Mouse (Mus musculus): ENCODE results near the gene Trrap.

The Trrap gene

DNA sequence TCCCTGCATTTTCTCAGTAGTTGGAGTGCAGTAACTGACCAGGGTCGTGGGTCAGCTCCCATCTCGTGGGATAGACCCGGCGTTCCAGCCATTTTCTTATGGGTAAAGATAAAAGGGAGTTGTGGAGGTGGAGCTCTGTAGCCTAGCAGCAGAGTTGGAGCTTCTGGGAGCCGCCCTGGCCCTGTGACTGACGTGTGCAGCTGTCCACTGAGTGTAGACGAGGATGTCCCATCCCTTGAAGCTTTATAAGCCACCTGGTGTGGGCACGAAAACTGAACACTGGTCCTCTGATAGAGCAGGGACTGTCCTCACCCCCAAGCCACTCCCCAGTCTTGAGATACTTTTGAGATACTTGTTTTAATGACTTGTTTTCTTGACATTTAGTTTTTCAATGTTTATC is 13.1 kb downstream of the Trrap start:
- no peak for DNase-seq (ENCODE audit: low spot score in 2 of 2)

DNA sequence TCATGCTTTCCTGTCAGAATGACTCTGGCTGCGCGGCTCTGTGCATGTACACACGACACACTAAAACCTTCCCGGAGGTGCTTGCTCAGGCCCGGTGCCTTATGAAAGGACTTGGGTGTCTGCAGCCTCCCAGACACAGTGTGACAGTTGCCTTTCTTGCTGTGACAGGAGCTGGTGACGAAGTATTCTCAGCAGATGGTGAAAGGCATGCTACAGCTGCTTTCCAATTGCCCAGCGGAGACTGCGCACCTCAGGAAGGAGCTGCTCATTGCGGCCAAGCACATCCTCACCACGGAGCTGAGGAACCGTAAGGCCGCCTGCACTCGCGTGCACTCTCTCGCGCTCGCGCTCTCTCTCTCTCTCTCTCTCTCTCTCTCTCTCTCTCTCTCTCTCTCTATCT is 18.9 kb downstream of the Trrap start:
- no peak for DNase-seq (ENCODE audit: low spot score in 2 of 2)

DNA sequence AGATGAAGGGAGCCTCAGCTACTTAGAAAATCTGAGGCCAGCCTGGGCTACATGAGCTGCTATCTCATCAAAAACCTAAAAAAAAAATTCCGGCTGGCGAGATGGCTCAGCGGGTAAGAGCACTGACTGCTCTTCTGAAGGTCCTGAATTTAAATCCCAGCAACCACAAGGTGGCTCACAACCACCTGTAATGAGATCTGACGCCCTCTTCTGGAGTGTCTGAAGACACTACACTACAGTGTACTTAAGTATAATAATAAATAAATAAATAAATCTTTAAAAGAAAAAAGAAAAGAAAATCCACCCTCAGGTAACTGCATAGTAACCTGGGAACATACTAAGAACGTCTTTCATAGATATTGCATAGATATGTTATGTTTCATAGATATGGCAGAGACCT is 25.8 kb downstream of the Trrap start:
- DNase-seq (ENCODE audit: low spot score in 2 of 2) = no peak

DNA sequence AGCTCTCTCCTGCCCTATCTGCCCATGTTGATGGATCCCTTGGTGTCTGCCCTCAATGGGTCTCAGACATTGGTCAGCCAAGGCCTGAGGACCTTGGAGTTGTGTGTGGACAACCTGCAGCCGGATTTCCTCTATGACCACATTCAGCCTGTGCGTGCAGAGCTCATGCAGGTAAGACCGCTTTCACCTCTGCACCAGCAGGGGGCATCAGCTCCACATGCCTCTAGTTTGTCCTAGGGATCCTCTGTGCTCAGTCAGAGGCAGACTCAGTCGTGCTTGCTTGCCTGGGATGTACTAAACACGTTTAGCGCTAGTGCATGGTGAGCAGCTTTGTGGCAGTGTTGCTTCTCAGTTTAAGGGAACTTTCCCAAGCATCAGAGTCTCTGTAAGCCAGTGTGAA is 27.2 kb downstream of the Trrap start:
- peak; percentile 36 to 40 for DNase-seq (ENCODE audit: low spot score in 2 of 2)

DNA sequence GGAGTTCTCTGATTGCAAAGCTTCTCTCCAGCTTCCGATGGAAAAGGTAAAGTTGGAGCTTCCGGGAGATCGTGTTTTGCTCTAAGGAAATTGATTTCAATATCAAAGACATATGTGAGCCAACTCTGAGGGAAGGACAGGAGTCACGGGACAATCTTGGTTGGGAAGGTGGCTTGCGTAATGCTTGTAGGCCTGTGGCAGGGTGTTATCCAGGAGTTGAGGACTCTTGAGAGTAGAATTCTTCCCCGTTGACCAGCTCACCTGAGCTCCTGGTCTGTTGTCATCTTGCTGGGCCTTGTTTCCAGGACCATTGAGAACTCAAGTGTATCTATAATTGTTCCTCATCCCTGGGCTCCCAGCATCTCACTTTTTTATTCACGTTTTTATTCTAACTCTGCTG is 29.6 kb downstream of the Trrap start:
- DNase-seq (ENCODE audit: low spot score in 2 of 2) = no peak

DNA sequence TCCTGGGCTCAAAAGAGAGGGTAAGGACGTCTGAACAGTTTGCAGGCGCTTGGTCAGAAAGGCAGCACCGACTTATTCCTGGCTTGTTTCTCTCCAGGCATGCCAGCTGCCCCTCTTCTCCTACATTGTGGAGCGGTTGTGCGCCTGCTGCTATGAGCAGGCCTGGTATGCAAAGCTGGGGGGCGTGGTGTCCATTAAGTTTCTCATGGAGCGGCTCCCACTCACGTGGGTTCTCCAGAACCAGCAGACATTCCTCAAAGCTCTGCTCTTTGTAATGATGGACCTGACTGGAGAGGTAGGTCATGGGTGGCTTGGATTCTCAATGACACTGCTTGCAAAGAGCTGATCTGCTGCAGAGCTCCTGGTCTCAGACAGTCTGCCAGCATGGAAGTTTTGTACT is 35.5 kb downstream of the Trrap start:
- DNase-seq (ENCODE audit: low spot score in 2 of 2) = no peak

DNA sequence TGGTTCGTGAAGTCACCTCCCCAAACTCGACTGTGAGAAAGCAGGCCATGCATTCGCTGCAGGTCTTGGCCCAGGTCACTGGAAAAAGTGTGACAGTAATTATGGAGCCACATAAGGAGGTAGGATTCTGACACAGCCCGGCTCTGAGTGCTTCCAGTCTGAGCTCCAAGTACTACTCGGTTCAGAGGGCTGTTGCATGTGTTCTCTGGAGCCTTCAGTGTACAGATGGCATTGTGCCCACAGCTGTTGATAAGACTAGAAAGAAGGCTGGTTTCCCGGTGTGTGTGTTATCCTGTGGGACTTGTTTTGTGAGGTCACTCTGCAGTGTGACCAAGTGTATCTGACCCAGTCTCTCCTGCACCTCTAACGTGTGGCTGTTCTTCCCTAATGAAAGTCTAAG is 36.6 kb downstream of the Trrap start:
- DNase-seq (ENCODE audit: low spot score in 2 of 2) = no peak

DNA sequence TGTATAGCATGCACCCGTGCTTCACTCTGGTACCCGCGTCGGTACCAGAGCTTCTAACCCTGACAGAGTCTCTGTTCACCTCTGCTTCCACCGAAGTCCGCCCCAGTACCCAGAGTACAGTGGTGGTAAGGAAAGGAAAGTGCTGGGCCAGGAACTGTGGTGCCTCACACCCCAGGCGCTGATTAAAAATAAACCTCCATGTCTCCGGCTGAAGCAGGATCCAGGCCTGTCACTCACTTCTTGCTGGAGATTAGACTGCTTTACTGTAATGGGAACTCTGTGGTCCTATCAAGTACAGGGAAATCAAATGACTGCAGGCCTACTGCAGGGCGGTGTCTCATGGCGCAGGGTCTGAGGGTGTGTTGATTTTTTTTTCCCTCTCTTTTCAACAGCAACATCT is 39.4 kb downstream of the Trrap start:
- no peak for DNase-seq (ENCODE audit: low spot score in 2 of 2)

DNA sequence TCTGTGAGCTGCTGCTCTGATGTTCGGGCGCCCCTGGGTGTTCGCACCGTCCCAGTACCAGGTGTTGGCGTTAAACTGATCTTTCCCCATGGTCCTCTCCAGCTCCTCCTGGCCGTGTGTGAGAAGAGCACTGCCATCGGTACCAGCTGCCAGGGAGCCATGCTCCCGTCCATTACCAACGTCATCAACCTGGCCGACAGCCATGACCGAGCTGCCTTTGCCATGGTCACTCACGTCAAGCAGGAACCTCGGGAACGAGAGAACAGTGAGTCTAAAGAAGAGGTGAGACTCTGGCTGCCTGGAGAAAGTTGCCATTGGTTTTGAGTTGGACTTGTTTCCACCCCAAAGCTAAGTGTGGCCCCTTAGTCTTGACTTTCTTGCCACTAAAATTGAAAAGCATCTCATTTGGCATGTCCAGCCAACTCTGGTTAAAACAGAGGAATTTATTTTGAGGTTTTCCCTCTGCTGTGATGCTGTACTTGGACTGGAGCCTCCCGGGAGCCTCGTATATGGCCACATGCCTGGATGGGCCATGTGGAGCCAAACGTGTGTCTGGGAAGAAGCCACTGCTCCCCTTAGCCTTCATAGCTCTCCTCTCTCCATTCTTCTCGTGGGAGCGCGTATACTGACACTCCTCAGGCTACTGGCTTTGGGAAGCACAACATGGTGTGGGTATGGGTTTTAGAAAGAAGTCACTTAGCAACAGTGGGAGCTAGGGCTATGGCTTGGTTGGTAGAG is 61.0 kb downstream of the Trrap start:
- peak; percentile 61 to 62 for DNase-seq (ENCODE audit: low spot score in 2 of 2)

DNA sequence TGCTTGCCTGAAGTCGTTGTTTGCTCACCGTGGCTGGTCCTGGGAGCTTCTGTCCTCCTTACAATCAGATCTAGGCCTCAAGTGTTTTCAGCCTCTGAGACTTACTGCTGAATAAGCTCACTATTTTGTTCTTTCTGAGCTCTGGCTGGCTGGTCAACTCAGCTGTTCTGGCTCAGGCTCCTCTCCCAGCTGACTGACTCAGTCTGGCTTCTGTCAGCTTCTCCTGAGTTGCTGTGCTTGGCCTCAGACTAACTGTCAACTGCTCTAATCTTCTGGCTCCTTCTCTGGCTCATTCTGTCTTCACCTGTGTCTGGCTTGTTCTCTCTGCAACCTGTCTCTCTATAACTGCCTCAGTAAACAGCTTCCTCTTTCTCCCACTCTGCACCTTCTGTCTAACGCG is 62.1 kb downstream of the Trrap start:
- DNase-seq (ENCODE audit: low spot score in 2 of 2) = no peak

DNA sequence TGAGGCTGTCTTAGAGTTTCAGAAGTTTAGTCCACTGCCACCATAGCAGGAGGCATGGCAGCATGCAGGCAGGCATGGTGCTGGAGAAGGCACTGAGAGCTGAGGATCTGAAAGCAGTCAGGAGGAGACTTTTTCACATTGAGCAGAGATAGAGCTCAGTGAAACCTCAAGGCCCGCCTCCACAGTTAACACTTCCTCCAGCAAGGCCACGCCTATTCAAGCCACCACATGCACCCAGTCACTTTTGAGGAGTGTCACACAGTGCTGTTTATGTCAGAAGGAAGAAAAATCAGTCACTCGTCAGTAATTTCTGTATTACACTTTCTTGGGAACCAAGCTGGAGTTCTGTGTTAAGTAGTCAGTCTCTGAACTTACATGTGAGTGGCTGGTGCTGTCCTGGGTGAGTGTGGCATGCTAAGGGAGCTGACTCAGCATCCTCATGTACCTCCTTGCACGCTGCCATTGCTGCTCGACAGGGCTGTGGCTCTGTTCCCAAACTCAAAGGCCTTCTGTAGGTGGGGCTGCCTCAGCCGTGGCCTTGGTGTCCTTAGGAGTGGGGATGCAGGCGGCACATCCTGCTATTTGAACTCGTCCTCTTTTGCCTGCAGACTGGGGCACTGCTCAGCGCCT is 64.4 kb downstream of the Trrap start:
- DNase-seq (ENCODE audit: low spot score in 2 of 2) = no peak

DNA sequence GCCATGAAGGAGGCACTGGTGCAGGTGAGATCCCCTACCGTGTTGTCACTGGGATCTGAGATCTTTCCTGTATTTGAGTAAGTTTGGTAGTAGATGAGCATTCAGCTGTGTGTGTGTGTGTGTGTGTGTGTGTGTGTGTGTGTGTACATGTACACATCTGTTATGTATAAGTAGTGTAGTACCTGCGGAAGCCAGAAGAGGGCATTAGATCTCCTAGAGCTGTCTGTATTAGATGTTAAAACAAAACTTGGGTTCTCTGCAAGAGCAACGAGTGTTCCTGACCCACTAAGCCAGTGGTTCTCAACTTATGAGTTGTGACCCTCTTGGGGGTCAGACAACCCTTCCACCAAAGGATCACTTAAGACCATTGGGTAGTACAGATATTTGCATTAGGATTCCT is 68.6 kb downstream of the Trrap start:
- DNase-seq (ENCODE audit: low spot score in 2 of 2) = peak in 1 of 2 experiments; percentile 49

DNA sequence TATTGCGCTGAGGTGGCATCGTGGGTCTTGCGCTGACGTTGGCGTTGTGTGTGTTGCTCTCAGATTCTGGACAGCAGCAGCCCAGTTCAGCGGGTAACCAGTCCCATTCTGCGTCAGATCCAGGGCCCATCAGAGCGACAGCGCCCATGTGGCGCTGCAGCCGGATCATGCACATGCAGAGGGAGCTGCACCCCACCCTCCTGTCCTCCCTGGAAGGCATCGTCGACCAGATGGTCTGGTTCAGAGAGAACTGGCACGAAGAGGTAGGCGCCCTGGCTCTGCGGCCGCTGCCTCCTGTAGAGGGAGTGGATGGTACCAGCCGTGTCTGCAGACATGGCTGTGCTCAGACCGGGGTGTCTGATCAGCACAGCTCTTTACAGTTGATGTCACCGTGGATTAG is 77.8 kb downstream of the Trrap start:
- no peak for DNase-seq (ENCODE audit: low spot score in 2 of 2)

DNA sequence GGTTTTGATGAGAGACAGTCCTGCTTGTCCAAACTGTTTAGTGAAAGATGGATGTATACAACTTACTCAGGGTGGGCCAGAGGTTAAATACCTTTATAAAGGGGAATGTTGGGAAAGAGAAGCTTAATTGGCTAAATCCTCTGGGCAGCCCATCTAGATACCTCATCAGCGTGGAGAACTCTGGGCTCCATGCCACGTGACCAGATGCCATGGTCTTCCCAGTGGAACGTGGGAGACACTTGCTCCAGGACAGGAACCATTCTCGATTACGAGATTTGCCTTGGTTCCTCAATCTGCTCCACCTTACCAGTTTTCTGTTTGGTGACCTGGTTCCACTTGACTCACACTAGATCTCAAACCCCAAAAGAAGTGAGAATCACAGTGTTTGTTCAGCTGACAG is 81.2 kb downstream of the Trrap start:
- no peak for DNase-seq (ENCODE audit: low spot score in 2 of 2)

DNA sequence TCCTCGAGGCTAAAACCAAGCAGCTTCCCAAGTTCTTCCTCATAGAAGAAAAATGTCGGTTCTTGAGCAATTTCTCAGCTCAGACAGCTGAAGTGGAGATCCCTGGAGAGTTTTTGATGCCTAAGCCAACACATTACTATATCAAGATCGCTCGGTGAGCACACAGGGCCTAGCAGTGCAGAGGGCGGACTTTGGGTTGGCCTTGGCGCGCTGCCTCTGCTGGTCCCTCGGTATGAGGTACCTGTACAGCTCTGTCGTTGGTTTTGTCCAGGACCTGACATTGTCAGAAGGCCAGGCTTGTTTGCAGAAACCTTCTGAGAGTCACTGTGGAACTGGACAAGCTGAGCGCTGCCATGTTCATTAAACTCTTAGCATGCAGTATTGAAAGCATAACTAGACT is 82.4 kb downstream of the Trrap start:
- no peak for DNase-seq (ENCODE audit: low spot score in 2 of 2)

DNA sequence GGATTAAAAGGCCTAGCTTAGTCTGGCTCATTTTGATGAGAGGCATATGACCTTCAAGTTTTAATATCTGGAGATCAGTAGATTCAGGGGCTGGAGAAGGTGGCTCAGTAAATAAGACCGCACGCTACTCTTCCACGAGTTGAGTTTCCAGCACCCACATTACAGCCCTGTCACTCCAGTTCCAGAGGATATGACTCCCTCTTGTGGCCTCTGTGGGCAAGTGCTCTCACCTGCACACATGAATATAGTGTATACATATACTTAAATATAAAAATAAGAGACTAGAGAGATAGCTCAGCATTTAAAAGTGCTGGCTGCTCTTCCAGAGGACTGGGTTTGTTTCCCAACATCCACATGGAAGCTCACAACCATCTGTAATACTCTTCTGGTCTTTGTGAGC is 84.3 kb downstream of the Trrap start:
- DNase-seq (ENCODE audit: low spot score in 2 of 2) = no peak

DNA sequence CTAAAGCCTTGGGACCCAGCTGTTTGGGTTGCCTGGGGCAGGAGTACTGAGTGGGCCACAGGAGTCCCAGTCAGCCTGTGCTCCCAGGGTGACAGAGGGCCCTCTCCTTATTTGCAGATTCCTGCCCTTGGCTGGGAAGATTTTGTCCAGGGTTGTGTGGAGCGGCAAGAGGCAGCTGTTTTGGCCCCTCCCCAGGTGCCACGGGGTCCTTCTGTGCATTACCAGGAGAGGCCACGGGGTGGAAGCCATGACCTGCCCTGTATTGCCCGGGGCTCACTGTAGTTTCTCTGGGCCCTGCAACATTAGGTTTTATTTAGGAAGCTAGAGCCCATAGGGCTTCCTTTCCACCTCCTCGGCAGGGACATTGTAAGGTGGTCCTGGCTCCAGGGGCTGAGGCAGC is 86.4 kb downstream of the Trrap start:
- DNase-seq (ENCODE audit: low spot score in 2 of 2) = no peak

DNA sequence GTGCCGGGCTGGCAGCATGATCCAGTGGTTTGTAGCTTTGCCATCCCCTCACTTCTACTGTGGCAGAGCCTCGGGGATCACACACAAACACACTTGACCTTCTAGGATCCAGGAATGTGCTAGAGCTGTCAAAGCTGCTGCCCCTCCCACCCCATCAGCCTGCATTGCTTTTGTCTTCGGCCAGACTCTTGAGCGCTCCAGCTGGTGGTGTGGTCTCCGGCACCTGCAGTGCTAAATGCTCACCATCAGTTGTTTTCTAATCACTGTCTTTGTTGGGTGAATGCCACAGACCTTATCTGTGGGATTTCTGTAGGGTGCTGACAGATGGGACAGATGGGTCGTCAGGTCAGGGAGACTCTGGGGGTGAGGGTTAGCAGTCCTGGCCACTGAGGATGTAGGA is 88.4 kb downstream of the Trrap start:
- no peak for DNase-seq (ENCODE audit: low spot score in 2 of 2)

DNA sequence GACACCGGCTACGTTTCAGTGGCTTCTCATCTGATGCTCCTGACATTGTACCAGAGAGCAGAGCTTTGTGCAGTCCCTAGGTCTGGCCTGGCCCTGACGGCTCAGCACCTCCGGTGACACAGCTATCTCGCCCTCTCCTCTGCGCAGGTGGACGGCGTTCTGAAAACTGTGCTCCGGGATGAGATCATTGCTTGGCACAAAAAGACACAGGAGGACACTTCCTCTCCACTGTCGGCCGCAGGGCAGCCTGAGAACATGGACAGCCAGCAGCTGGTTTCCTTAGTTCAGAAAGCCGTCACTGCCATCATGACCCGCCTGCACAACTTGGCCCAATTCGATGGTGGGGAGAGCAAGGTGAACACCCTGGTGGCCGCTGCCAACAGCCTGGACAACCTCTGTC is 91.0 kb downstream of the Trrap start:
- DNase-seq (ENCODE audit: low spot score in 2 of 2) = no peak

DNA sequence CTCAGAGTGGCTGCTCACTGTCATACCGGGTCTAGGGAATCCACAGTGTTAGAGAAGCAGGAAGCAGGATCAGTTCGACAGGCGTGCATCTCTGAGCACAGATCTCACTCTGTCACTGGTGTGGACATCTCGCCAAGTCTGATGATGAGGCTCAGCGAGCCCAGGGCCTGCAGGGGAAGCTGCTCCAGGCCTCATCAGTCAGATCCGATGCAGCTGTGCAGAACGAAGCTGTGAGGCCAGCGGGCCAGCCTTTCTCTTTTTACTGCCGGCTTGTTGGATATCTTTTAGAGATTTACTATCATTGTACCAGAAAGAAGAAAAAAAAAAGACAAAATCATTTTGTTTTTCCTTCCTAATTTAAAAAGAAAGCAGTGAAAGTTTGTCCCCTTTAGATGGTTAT is 91.8 kb downstream of the Trrap start:
- no peak for DNase-seq (ENCODE audit: low spot score in 2 of 2)

DNA sequence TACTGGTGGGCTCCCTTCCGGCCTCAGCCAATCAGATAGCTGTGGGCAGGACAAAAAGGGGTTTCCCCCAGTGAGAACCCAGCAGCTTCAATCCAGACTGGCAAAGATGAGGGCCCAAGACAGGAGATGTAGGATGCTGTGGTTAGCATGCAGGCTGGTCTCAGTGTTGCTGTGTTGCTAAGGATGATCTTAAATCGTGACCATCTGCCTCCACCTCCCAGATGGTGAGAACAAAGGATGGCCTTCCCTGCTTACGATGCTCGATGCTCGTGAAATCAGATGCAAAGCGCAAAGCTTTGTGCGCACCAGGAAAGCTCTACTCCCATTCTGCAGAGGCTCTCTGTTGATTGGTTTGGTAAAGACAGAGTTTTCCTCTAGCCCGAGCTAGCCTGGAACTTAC is 93.4 kb downstream of the Trrap start:
- no peak for DNase-seq (ENCODE audit: low spot score in 2 of 2)

DNA sequence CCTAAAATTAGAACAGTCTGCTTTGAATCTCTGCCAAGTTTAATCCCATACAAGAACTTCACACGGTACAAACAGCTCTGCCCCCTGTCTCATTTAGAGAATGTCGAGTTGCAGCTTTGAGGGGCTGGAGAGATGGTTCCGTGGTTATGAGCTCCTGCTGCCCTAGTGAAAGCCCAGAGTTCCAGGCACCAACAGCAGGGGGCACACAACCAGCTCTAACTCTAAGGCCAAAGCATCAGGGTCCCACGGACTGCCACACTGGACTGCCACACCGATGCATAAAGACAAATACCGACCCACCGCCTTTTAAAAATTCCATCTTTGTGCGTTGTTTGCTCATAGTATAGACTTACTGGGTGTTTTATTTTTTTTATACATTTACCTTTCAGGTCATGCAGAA is 99.4 kb downstream of the Trrap start:
- DNase-seq (ENCODE audit: low spot score in 2 of 2) = no peak

DNA sequence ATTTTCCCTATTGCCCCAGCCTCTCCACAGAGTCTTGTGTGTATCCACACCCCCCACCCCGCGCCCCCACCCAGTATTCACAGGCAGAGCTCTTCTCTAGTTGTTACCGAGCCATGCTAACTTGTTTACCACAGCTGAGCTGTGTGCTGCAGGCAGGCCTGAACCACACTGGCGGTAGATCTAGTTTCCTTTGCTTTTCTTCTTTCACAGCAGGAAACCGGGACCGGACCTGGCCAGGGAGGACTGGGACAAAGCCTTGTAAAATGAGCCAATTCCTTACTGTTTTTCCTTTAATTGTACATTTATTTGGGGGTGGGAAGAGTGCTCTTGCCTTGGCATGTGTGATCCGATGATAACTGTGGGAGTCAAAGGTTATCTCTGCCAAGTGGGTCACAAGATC is 101.9 kb downstream of the Trrap start:
- no peak for DNase-seq (ENCODE audit: low spot score in 2 of 2)

DNA sequence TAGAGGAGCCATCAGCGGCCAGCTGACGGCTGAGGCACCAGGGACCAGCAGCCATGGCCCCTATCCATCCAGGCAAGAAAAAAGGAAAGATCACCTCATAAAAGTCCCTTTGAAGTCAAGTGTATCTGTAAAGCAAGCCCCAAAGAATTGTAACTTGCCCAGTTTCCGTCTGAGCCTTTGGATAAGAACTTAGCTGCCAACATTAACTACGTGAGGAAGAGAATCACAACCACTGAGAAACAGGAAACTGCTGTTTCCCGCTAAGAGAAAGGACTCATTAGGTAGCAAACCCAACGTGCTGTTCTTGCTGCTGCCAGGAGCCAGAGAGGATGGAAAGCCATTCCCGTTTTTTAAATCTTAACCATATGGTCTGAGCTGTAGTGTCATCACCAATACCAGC is 103.2 kb downstream of the Trrap start:
- no peak for DNase-seq (ENCODE audit: low spot score in 2 of 2)
